25 mouse cellular contexts compared by ENCODE assay signal in genomic region chr14:43249611-43250170, GRCm38 (mm10). TPM values are rescaled to one million over a fixed set of nuclear protein-coding genes. Genes with fewer than 3 reads are reported as not detected.
DNase-seq lines count a peak whose midpoint lies in the region; ATAC-seq lines count a peak whose summit lies in the region.
"Not testable (repeated sequence)": the region's sequence is repeated elsewhere in the genome, so short reads cannot be mapped to it uniquely, and the experiment has no call there.
"Had no signal": no experiment of that assay in that cellular context is flagged by ENCODE, and none has a peak within 500 bp of the region (broad histone marks: within the 10 kb centered on the region; RNA-seq: fewer than 3 reads in every experiment).

No protein-coding gene starts in this region.

- H3K4me3 ChIP-seq in kidney, embryonic 14.5 days (ENCODE audit: low read length) = not testable (repeated sequence)

- ATAC-seq in kidney, embryonic 14.5 days (ENCODE audit: low FRiP score, low TSS enrichment) = peak; percentile 64; the same call in 1 of the 2 replicates

- not testable (repeated sequence) for H3K27ac ChIP-seq in kidney, embryonic 14.5 days (ENCODE audit: low read depth, low read length)

- not testable (repeated sequence) for H3K4me2 ChIP-seq in kidney, embryonic 14.5 days (replicated peaks; ENCODE audit: low read depth, low read length)

- DNase-seq in adrenal gland, postnatal 25 days = peak; percentile 11
- DNase-seq in gastrocnemius, postnatal 10 days = peak; percentile 13
- peak; percentile 47 for DNase-seq in kidney, adult 11 months
- DNase-seq in kidney, postnatal 10 days = peak; percentile 32
- DNase-seq in left cerebral cortex, postnatal 4 days = peak; percentile 15
- DNase-seq in right cerebral cortex, postnatal 4 days = peak; percentile 7
- peak; percentile 49 to 80 for DNase-seq in urinary bladder, postnatal 4 days (ENCODE audit: low spot score in 2 of 2)

- H3K36me3 ChIP-seq in kidney, embryonic 14.5 days (ENCODE audit: control insufficient read depth, insufficient read depth, low read length) = not testable (repeated sequence)

- not testable (repeated sequence) for H3K27me3 ChIP-seq in kidney, embryonic 14.5 days (ENCODE audit: control insufficient read depth, insufficient read depth, low read length)

- not testable (repeated sequence) for H3K4me1 ChIP-seq in kidney, embryonic 14.5 days (ENCODE audit: control insufficient read depth, insufficient read depth, low read length)

- 15% methylated on average over 9 of the region's 12 CpGs for WGBS in kidney, embryonic 14.5 days

- H3K9ac ChIP-seq in kidney, embryonic 14.5 days (ENCODE audit: low read depth, low read length) = not testable (repeated sequence)

- intact Hi-C loops in left cerebral cortex, postnatal 4 days (cut with DNase I) = not testable (repeated sequence)

- H3K9me3 ChIP-seq in kidney, embryonic 14.5 days (ENCODE audit: control insufficient read depth, low read length) = not testable (repeated sequence)

RNA-seq across cellular contexts. Expression of gene Gm8126, which starts 8.8 kb away (rescaled TPM):
- total RNA-seq in adrenal gland, postnatal 25 days (2021) = not detected in 2 replicates
- total RNA-seq in gastrocnemius, postnatal 10 days (2021) = not detected
- not detected in 2 replicates for polyA plus RNA-seq in kidney, embryonic 14.5 days (2014; fragmentation: Nextera tagmentation; extraction: Ambion mirVana)
- total RNA-seq in left cerebral cortex, postnatal 4 days (2021) = under 1 TPM; 0.34 to 0.36 TPM
- total RNA-seq: adrenal gland, adult 8-10 months; gastrocnemius, postnatal 4 days; heart, adult 2 months; heart, postnatal 14 days; hematopoietic stem cell, adult 5-6 weeks had no signal
- polyA plus RNA-seq: brain, embryonic 14.5 days; CD4-positive, CD25-positive, alpha-beta regulatory T cell, adult 4 months; cortical plate, adult 2 months; embryonic facial prominence, embryonic 12.5 days; forebrain, embryonic 12.5 days; forebrain, embryonic 16.5 days; G1E; heart, adult 2 months; heart, embryonic 11.5 days; heart, embryonic 15.5 days; hindbrain, embryonic 13.5 days had no signal

RNA-seq across cellular contexts. Expression of gene Gm8122, which starts 14.6 kb away (rescaled TPM):
- not detected in 2 replicates for total RNA-seq in adrenal gland, postnatal 25 days (2021)
- not detected for total RNA-seq in gastrocnemius, postnatal 10 days (2021)
- not detected in 2 replicates for polyA plus RNA-seq in kidney, embryonic 14.5 days (2014; fragmentation: Nextera tagmentation; extraction: Ambion mirVana)
- not detected for total RNA-seq in left cerebral cortex, postnatal 4 days (2021)
- total RNA-seq: adrenal gland, adult 8-10 months; adrenal gland, postnatal 4 days; G1E; gastrocnemius, postnatal 4 days; heart, adult 2 months; heart, postnatal 14 days; hematopoietic stem cell, adult 5-6 weeks had no signal
- polyA plus RNA-seq: brain, embryonic 14.5 days; CD4-positive, CD25-positive, alpha-beta regulatory T cell, adult 4 months; cortical plate, adult 2 months; embryonic facial prominence, embryonic 12.5 days; forebrain, embryonic 12.5 days; forebrain, embryonic 16.5 days; frontal cortex, adult 2 months; G1E; heart, adult 2 months; heart, embryonic 11.5 days; heart, embryonic 15.5 days; hindbrain, embryonic 13.5 days had no signal

RNA-seq across cellular contexts. Expression of gene Gm9732, which starts 25.1 kb away (rescaled TPM):
- total RNA-seq in adrenal gland, postnatal 25 days (2021) = not detected in 2 replicates
- not detected for total RNA-seq in gastrocnemius, postnatal 10 days (2021)
- not detected in 2 replicates for polyA plus RNA-seq in kidney, embryonic 14.5 days (2014; fragmentation: Nextera tagmentation; extraction: Ambion mirVana)
- not detected for total RNA-seq in left cerebral cortex, postnatal 4 days (2021)
- total RNA-seq: adrenal gland, adult 8-10 months; adrenal gland, postnatal 4 days; gastrocnemius, postnatal 4 days; heart, adult 2 months; heart, postnatal 14 days; hematopoietic stem cell, adult 5-6 weeks had no signal
- polyA plus RNA-seq: brain, embryonic 14.5 days; cortical plate, adult 2 months; embryonic facial prominence, embryonic 12.5 days; forebrain, embryonic 16.5 days; heart, adult 2 months; heart, embryonic 11.5 days; heart, embryonic 15.5 days had no signal

RNA-seq across cellular contexts. Expression of gene Gm8127, which starts 43.9 kb away (rescaled TPM):
- total RNA-seq in adrenal gland, postnatal 25 days (2021) = not detected in 2 replicates
- not detected for total RNA-seq in gastrocnemius, postnatal 10 days (2021)
- not detected in 2 replicates for polyA plus RNA-seq in kidney, embryonic 14.5 days (2014; fragmentation: Nextera tagmentation; extraction: Ambion mirVana)
- total RNA-seq in left cerebral cortex, postnatal 4 days (2021) = not detected
- total RNA-seq: adrenal gland, adult 8-10 months; adrenal gland, postnatal 4 days; G1E; gastrocnemius, postnatal 4 days; heart, adult 2 months; heart, postnatal 14 days; hematopoietic stem cell, adult 5-6 weeks had no signal
- polyA plus RNA-seq: brain, embryonic 14.5 days; CD4-positive, CD25-positive, alpha-beta regulatory T cell, adult 4 months; cortical plate, adult 2 months; embryonic facial prominence, embryonic 12.5 days; forebrain, embryonic 12.5 days; forebrain, embryonic 16.5 days; frontal cortex, adult 2 months; G1E; heart, adult 2 months; heart, embryonic 11.5 days; heart, embryonic 15.5 days; hindbrain, embryonic 13.5 days had no signal

Comparison
In these comparisons a context has a peak if more than half of its experiments do, and no peak if none do; other contexts are left out.
1. DNase-seq: peak in every context shown above with its lines; median percentile 64 in urinary bladder, postnatal 4 days; 47 in kidney, adult 11 months; 32 in kidney, postnatal 10 days; 15 in left cerebral cortex, postnatal 4 days; 13 in gastrocnemius, postnatal 10 days; 11 in adrenal gland, postnatal 25 days; 7 in right cerebral cortex, postnatal 4 days.